Mouse (Mus musculus) mouse trophoblast stem cell (cell line): ENCODE measurements at regions not wholly inside any gene's neighbourhood (a gene's known extent, or its start where the extent isn't known, plus 50 kb on each side); places are given as distances from the start of the nearest gene placed in this dataset.

Experiments used
- in situ Hi-C, 2 experiments: fragments of 300-500 bp; cut with MseI, MboI; formaldehyde crosslinking; loops; 2 replicates in 1 of 2; 3 replicates in 1 of 2; pipeline ENCODE4 v1.15.1; 2025

DNA sequence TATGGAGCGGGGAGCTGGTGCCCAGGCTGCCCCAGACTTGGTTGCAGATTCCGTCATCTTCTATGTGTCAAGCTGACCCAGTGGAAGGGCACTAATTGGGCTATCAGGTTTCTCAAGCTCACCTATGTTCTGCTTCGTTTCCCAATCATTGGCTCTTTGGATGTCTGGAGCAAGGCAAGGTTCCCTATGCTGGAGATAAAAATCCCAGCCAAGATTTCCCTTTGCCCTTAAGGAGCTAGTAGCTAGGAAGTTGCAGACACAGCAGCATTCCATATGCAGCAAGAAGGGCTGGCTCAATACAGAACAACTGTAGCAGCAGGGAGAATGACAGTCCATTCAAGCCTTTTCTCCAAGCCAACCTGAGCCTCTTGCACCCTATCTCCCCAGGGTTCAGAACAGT is 159.2 kb upstream of the Zfp706 start:
- in situ Hi-C loops: no loop called here

DNA sequence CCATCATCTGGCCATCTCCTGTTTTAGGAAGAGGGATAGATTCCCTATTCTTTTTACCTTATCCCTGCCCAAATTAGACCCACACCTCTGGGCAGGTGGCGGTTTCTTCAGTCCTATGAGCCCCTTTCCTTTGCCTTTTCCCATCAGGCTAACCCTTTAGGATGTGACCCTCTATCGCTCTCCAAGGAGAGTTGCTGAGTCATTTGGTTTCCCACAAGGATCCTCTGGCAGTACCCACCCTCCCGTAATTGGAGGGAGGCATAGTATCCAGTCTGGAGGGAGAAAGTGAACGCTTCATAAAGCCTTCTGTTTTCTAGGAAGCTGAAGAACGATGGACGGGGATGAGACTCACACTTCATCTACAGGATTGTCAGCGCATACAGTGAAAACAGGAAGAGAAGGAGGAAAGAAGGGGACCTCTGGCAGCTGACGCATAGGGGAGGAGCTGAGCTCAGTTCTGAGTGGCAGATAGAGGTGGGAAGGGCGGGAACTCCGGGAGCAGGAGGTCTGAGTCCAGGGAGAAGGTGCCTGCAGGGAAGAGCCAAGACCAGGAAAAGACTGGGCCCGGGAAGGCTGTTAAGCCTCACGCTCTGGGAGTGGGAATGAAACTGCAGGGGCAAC is 158.4 kb upstream of the Zfp706 start:
- in situ Hi-C loops: no loop called here

DNA sequence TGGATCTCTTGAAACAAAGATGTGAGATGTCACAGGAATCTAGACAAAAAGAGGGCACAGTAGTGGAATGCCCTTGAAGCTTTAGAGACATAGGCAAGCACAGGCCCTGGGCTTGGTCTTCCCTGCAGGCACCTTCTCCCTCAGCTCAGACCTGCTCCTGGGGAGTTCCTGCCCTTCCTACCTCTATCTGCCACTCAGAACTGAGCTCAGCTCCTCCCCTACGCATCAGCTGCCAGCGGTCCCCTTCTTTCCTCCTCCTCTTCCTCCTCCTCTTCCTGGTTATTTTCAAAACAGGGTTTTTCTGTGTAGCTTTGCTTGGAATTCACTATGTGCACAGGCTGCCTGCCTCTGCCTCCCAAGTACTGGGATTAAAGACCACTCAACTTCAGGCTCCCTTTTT is 157.6 kb upstream of the Zfp706 start:
- in situ Hi-C loops: no loop called here

DNA sequence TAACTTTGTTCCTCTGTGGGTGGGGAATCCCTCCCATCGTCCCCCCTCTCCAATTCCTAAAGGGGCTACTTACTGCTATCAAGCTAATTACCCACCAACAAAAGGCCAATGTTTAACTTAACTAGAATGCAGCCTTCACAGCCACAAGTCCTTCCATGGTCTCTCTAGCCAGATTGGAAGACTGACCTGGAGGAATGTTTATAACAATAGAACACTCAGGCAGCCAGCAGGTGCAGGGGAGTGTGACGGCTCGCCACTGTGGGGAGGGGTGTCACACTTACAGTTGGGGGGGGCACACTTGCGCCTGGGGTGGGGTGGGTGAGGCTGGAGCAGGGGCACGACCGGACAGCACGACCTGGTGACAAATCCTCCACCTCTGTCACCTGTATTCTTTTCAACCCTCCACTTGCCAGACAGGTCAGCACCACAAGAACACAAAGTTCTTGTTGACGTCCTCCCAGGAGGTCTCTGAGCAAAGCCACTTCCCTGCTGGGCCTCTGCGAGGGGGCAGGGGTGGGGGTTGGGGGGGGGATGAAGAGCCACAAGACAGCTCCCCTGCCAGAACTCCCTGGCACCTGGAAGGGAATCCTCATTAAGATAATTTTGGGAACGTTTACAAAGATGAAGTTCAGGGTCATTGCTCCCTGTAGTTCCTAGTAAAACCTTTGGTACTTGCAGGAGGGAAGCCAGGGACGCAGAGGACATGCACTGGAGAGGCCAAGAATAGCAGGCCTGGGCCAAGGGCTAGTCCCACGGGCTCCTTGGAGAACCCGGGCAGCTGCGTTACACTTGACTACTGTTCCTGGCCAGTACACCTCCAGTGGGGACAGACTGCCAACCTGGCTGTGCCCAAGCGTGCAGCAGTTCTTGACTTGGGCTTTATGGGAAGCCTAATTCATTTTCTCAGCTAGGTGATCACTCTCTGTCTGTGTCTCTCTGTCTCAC is 156.9 kb upstream of the Zfp706 start:
- in situ Hi-C loops: no loop called here

DNA sequence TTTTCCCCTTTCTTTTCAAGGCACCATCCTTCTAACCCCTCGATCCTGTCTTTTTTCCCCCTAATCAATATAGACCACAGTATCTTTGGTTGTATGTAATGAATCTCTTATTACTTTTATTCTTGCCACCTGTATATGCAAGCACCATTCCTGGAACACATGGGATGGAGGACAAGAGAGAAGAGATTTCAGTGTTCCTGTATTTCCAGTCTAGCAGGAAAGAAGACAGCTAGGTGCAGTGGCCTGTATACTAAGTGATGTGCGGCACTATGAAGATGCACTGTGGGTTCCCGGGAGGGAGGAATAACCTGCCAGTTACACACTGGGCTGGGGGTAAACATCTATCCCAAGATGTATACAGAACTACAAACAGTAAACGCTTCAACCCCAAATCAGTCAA is 152.4 kb upstream of the Zfp706 start:
- in situ Hi-C loops: no loop called here

DNA sequence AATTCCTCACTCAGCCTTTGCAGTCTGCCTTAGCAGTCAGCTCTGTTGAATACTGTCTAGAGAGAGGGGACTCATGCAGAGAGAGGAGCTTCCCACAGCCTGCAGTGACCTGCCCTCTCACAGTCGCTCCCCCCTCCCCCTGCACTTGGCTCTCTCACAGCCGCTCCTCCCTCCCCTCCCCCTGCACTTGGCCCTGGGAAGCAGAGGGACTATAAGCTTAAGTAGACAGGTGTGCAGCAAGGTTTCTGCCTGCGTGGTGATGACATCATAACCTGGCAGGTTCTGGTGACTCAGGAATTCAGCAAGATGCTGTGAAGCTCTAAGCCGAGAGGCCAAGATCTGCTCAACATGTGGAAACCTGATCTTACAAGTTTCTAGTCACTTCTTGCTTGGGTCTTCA is 151.8 kb upstream of the Zfp706 start:
- in situ Hi-C loops: no loop called here

DNA sequence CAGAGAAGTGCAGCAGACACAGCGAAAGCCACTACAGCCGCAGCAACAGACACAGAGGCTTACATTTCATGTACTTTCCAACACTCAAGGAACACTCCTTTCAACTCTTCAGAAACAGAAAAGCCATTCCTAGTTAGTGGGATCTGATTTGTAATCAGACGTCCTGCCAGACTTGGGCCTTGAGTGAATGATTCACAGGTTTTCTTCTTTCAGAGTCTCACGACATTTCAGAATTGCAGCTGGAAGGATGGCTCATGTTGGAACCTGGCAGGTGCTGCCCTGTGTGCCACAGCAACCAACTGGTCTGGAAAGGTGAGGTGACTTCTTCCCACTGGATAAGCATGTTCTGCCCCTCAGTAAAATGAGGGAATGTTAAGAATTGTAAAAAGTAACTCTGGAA is 149.8 kb upstream of the Zfp706 start:
- in situ Hi-C loops: no loop called here

DNA sequence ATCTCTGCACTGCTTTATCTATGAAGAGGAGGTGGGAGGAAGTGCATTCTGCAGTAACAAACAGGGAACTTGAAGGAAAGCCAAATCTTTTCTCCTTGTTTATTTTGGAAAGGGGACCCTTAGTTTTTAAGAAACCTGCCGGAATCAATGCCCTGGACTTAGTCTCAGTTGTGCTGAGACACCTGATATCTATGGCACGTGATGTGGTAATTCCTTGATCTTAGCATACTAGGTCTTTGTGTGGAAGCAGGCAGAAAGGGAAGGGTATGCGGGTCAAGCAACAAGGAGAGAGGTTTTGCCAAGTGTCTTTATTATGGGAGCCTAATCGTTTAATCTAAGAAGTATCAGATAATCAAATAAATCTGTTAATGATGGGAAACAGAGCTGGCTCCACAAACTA is 147.4 kb upstream of the Zfp706 start:
- in situ Hi-C loops: no loop called here

DNA sequence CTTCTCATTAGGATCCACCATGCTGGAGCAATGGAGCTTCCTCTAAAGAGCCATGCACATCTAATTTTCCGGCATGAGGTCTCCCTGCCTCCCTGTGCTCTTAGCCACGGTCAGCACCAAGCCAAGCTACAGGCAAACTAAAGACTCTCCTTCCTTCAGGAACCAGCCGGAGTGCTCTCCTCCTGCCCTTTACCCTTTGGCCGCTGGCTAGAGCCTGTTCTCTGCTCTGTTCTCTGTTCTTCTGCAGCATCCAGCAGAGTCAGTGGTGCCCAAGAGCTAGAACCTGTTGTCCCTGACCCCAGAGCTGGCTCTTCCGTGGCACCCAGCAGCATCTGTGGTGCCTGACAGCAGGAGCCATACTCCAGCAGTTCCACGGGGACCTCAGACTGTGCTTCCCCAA is 145.6 kb upstream of the Zfp706 start:
- in situ Hi-C loops: no loop called here

DNA sequence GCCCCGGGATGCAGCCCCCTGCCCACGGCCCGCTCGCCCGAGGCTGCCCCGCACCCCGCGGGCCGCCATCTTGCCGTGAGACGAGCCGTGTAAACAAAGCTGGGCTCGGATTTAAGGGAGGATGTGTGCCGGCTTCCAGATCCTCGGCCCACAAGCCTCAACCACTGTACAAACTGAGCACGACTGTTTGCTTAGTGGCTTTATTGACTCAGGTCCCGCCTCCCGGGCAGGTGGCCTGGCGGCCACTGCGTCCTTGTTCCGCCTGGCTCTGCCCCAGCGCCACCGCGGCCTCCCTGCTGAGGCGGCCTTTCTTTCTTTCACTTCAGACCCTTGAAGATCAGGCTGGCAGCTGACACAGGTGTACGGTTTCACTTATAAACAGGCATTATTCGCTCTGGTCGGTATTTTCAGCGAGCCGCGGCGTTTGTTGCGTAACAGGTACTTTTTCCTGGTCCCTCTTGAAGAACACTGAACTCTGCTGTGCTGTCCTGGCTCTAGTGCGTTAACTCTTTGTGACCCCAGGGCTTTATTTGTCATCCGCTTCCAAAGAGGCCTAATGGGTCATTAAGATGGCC is 128.1 kb upstream of the Zfp706 start:
- in situ Hi-C loops: loop anchor here (10.0 to 25.0 kb wide), 2 partner anchors 199 to 777 kb away; no protein-coding TSS in a partner anchor

DNA sequence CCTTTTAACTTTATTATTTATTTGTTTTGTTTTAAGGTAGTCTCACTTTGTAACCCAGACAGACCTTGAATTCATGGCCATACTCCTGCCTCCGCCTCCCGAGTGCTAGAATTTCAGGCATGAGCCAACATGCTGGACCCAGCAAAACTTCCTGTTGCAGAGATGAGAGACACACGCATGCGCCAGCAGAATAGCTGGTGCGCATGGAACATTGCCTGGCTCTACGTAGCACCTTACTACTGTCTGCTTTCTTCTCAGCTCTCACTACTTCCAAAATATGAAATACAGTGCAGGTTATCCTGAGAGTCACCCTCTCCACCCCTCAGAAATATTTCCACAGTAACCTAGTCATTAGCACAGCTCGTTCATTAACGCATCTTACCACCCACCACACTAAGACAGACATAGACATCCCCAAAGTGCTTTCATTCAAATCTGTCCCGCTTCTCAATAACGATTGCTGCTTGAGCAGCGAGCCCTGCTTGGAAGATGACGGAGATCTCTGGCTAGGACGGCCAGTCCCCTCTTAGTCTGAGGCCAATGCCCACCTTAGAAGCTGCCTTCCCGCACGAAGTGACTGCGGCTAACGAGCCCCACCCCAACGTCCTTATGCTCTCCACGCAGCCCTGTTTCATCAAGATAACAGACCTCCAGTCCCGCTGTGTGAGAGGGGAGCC is 127.5 kb upstream of the Zfp706 start:
- in situ Hi-C loops: loop anchor here (10.0 to 25.0 kb wide), 2 partner anchors 200 to 777 kb away; no protein-coding TSS in a partner anchor

DNA sequence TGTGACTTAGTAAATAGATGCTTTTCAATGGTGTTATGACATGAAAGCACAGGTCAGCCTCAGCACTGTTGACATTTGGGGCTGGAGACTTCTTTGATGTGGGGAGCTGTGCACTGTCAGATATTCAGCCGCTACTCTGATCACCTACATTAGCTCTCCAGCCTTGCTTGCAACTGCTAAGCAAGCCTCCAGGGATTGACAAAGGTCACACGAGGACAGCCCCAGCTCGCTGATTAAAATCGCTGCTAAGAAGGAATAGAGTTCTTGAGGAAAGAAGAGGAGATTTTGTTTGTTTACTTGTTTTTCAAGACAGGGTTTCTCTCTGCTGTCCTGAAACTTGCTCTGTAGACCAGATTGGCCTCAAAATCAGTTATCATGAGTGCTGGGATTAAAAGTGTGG is 126.8 kb upstream of the Zfp706 start:
- in situ Hi-C loops: loop anchor here (10.0 to 25.0 kb wide), 2 partner anchors 200 to 778 kb away; no protein-coding TSS in a partner anchor

DNA sequence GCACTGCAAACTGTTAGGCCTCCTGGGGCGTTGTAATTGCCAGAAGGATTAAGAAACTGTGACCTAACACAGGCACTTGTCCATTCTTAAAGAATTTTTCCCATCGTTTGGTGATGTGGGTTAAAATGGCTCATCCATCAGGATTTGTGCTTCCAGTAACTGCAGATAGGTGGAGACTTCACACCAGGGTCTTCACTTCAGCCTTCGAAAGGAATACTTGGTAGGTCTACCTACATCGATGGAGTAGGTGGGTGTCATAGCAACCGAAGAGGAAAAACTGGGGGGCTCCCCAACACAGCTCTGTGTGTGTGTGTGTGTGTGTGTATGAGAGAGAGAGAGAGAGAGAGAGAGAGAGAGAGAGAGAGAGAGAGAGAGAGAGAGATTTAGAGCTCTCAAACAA is 126.3 kb upstream of the Zfp706 start:
- in situ Hi-C loops: loop anchor here (10.0 to 25.0 kb wide), 2 partner anchors 201 to 778 kb away; no protein-coding TSS in a partner anchor

DNA sequence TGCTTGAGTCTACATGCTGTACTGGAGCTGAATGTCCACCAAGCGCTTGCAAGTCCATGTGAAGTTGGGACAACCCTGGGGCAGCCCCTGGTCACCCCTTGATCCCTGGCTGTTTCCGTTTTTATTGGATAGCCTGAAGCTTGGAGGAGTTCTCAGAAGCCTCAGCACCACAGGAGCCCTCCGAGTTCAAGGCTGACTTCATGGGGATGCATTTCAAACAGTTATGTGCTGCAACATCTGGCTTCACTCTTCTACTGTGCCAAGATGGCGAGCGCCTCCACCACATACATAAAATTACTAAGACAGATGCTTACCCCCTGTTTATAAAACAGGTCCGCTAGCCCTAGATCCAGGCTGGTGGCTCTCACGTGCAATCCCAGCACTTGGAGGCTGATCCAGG is 120.1 kb upstream of the Zfp706 start:
- in situ Hi-C loops: loop anchor here (25.0 kb wide), 1 partner anchor 785 kb away; no protein-coding TSS in a partner anchor

DNA sequence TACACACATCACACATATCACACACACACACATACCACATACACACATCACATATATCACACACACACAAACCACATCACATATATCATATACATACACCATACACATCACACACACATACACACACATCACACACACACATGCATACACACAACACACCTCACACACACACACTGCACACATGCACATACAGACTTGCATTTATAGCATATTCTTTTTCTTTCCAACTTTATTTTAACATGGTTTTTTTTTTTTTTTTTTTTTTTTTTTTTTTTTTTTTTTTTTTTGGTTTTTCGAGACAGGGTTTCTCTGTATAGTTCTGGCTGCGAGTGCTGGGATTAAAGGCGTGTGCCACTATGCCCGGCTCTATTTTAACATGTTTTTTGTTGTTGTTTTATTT is 119.6 kb upstream of the Zfp706 start:
- in situ Hi-C loops: loop anchor here (25.0 kb wide), 1 partner anchor 785 kb away; no protein-coding TSS in a partner anchor

DNA sequence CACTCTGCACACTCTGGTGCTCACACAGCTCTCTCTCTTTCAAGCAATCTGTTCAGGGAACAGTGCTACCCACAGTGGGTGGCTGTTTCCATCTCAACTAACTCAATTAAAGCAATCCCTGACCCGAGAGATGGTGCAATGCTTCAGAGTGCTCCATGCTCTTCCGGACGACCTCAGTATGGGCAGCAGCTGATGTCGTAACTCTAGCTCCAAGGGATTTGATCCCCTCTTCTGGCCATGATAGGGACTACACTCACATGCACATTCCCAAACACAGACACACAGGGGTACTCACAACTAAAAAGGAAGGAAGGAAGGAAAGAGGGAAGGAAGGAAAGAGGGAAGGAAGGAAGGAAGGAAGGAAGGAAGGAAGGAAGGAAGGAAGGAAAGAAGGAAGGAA is 118.2 kb upstream of the Zfp706 start:
- in situ Hi-C loops: loop anchor here (25.0 kb wide), 1 partner anchor 786 kb away; no protein-coding TSS in a partner anchor

DNA sequence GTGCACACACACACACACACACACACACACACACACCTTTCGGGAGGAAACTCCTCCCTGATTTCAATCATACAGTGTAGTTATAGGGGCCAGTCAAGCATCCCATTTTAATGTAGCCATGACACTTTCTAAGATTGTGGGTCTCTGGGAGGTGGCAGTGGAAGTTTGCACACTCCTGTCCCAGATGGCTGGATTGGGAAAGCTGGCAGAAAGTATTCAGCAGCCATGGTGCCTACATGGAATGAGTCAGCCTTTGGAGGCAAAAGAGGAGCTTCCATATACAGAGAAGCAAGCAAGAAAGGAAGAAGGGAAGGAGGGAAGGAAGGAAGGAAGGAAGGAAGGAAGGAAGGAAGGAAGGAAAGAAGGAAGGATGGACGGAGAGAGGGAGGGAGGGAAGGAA is 117.4 kb upstream of the Zfp706 start:
- in situ Hi-C loops: loop anchor here (5.0 to 25.0 kb wide), 2 partner anchors 212 to 787 kb away; no protein-coding TSS in a partner anchor

DNA sequence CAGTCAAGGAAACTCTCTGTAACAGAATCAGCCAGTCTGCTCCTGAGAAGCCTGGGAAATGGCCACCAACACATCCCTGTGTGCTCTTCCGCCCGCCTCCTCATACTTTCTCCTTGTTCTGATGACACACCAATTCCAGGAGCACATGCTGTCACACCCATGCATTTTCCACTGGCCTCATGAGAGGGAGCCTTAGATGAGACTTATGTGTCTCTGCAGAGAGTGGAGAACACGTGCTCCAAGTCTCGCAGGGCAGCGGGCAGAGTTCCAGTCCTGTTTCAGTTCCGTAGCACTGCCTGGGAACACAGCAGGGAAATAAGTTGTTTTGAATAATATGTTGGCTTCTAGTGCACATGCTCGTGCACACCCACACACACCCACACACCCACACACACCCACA is 116.7 kb upstream of the Zfp706 start:
- in situ Hi-C loops: loop anchor here in 1 of 2 experiments (5.0 kb wide), 1 partner anchor 213 kb away; no protein-coding TSS in a partner anchor

DNA sequence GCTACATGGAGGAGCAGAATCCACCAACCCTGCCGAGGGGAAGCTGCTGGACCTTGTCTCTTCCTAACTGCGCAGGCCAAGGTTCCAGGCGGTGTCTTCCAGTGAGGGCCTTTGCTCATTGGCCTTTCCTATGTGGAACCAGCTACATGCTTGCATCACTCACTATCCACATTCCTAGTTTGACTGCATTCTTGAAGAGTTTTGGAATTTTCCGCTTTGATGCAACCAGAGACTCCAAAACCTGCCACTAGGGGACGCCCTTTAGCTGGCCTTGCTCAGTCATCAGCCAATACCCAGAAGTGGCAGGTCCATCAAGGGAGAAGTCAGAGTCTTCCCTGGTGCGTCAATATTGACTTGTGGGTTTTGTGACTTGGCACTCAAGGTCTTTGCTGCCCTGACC is 112.8 kb upstream of the Zfp706 start:
- in situ Hi-C loops: loop anchor here in 1 of 2 experiments (5.0 kb wide), 1 partner anchor 217 kb away; no protein-coding TSS in a partner anchor

DNA sequence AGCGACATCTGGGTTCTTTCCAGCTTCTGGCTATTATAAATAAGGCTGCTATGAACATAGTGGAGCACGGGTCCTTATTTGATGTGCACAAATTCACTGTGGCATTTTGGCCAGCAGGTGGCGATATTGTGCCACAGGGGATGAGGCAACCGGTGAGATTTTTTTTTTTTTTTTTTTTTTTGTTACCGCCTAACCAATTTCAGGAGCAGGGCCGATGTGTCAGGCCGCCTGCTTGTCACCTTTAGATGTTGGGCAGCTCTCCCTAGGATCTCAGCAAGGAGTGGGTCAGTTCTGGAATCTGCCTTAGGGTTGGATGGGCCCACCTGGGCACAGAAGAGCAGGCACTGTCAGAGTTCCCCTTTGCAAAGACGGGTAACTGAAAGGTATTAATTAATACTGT is 106.5 kb upstream of the Zfp706 start:
- in situ Hi-C loops: no loop called here

DNA sequence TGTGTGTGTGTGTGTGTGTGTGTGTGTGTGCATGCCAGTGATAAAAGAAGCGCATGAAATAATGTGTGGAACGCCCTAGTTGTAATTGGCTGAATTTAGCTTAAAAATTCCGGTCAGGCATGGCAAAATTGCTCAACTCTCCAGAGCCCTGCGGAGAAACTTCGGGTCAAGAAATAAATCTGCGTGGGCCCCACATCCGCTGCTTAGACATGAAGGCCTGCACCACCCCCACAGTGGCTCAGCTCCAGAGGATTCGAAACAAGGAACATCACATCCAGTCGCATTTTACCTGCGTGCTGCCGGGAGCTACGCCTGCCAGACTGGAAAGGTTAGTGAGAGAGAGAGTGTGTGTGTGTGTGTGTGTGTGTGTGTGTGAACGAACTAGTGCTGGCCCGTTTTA is 102.9 kb upstream of the Zfp706 start:
- in situ Hi-C loops: no loop called here
